Mouse (Mus musculus): ENCODE results near the gene Tbx20.

The Tbx20 gene

GRCm38 (mm10) chr9:24774160-24774969, at the start of gene Tbx20:
Gene Tbx20, minus strand, starts transcription at chr9:24774303.
- DNase-seq (ENCODE audit: low spot score) = no peak

- no peak for DNase-seq (ENCODE audit: low spot score)
Observed at GRCm38 (mm10) chr9:24818511-24818910, 44.4 kb upstream of the Tbx20 start.

DNA sequence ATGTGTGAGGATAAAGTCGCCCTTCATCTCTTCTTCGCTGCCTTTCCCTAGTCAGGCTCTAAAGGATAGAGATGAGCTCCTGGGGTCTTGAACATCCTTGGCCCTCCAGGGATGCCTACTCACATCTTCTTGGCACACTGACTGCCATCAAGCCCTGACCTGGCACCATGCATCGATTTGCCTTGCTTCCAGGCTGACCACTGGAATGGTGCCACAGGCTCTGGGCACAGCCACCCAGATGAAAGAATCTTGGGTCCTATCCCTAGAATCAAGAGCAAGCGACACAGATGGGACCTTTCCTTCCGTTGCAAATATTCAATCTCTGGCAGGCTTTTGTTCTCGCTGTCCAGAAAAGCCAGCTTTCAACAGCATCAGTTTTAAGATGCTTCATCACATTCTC, 38.4 kb upstream of the Tbx20 start:
- DNase-seq (ENCODE audit: low spot score) = no peak

DNA sequence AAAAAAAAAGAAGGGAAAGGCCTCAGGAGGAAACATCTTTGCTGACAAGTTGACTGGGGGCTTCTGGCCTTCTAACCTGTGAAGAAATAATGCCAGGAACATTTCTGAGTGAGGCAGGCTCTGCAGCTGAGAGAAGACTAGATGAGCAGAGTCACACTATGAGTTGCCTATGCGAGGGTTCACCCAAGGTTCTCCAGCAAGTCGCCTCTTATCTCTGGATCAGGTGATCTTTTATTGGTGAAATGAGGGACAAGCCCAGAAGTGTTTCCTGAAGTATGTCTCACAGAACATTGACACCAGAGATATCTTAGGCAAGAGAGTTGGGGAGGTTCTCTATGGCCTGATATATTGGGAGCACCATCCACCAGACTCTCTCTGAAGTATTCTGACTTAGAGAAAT, 18.0 kb upstream of the Tbx20 start:
- DNase-seq (ENCODE audit: low spot score) = no peak

GRCm38 (mm10) chr9:24789396-24789795, 15.3 kb upstream of the Tbx20 start:
- DNase-seq (ENCODE audit: low spot score) = no peak

DNA sequence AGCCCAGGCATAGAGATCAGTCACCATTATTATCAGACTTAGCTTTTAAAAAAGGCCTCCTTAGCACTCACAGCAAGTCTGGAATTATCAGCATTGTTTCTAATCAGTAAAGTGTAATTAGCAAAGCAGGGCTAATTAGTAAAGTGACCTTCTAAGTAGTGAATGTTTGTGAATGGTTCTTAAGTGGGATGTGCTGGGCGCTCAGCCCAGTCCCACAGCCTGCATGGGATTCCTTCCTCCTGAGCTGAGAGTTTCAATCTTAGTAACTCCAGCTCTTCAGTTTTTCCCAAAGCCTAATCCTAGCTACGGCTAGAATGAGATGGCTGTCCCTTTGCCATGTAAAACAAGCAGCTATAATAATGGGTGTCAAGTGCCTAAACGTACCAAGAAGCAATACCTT, 8.2 kb upstream of the Tbx20 start:
- DNase-seq (ENCODE audit: low spot score) = no peak

DNA sequence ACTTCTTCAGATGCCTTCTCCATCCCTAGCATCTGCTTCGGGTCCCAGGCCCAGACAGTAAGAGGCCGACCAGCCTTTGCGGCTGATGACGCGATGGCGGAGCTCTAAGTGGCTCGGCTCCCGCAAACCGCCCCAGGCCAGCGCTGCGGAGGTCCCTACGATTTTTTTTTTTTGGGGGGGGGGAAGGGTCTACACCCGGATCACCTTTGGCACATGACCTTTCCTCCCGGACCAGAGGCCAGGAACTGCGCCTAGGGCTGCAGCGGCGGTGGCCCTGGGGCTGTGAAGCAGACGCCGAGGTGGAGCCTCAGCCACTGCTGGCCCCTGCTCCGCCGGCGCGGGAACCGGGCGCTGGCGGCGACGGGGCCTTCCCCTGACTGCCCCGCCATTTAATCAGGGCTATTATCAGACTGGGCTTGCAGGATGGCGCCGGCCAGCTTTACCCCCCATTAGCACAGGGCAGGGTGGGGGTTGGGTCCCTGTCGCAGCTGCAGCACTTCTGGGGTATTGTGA, 6.9 kb upstream of the Tbx20 start:
- DNase-seq (ENCODE audit: low spot score) = no peak

DNA sequence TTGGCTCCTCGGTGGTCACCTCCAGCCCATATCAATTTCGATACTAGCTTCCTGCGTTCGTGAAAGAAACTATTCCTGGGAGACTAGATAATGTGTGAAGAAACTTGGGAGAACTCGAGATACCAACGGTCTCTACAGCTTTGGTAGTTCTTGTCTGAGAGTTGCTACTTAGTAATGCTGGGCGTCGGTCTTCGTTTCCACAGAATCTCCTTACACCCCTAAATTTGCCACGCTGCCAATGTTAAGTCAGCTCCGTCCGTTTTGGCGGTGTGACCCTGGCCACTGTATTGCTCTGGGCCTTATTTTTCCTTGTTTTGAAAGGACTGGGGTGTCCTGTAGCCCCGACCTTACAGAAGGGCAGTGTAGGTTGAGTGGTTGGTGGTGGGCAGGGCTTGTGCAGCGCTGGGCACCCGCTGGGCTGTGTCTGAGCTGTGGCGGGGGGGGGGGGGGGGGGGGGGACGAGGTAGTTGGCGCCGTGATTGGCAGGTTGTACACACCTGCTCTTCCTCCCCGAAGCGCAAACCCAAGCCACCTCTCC, 6.4 kb upstream of the Tbx20 start:
- no peak for DNase-seq (ENCODE audit: low spot score)

- DNase-seq (ENCODE audit: low spot score) = no peak
Observed at GRCm38 (mm10) chr9:24779975-24780374, 5.9 kb upstream of the Tbx20 start.

GRCm38 (mm10) chr9:24778571-24778970, 4.5 kb upstream of the Tbx20 start:
- DNase-seq (ENCODE audit: low spot score) = no peak

- no peak for DNase-seq (ENCODE audit: low spot score)
Observed at GRCm38 (mm10) chr9:24777961-24778360, 3.9 kb upstream of the Tbx20 start.

- no peak for DNase-seq (ENCODE audit: low spot score)
Observed at GRCm38 (mm10) chr9:24777176-24777895, 3.2 kb upstream of the Tbx20 start.

GRCm38 (mm10) chr9:24776487-24776886, 2.4 kb upstream of the Tbx20 start:
- no peak for DNase-seq (ENCODE audit: low spot score)

DNA sequence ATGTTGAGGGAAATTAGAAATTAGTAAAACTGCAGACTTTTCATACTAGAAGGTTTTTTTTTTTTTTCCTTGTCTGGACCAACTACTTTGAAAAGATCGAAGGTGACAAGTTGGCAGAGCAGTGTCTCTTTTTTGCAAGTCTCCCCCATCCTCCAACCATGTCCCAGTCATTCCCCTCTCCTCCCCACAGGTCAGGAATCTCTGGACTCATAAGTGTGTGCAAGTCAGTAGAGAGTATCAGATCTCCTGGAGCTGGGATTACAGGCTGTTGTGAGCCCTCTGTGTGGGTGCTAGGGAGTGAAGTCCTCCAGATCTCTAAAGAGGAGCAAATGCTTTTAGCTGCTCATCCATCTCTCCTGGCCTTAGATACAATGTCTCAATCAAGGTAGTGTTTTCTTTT, 1.5 kb upstream of the Tbx20 start:
- no peak for DNase-seq (ENCODE audit: low spot score)

DNA sequence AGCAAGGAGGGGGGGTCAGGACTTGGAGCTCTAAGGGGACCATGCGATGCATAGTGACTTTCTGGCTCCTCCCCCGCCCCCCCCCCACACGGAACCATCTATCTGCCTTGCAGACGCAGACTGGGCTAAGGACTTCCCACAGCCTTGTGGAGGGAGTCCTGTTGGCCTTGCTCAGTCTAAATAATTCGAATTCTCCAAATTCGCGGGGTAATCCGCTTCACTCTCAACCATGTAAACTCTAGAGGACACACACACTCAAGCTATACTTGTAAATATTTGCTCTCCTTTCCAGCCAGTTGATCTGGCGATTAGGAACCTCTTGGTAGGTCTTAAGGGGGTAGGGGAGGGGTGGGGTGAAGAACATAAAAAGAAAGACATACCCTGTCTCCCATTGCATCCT, 898 bp upstream of the Tbx20 start:
- DNase-seq (ENCODE audit: low spot score) = no peak

GRCm38 (mm10) chr9:24773669-24774068, 434 bp downstream of the Tbx20 start:
- no peak for DNase-seq (ENCODE audit: low spot score)

- no peak for DNase-seq (ENCODE audit: low spot score)
Observed at GRCm38 (mm10) chr9:24773171-24773570, 932 bp downstream of the Tbx20 start.

DNA sequence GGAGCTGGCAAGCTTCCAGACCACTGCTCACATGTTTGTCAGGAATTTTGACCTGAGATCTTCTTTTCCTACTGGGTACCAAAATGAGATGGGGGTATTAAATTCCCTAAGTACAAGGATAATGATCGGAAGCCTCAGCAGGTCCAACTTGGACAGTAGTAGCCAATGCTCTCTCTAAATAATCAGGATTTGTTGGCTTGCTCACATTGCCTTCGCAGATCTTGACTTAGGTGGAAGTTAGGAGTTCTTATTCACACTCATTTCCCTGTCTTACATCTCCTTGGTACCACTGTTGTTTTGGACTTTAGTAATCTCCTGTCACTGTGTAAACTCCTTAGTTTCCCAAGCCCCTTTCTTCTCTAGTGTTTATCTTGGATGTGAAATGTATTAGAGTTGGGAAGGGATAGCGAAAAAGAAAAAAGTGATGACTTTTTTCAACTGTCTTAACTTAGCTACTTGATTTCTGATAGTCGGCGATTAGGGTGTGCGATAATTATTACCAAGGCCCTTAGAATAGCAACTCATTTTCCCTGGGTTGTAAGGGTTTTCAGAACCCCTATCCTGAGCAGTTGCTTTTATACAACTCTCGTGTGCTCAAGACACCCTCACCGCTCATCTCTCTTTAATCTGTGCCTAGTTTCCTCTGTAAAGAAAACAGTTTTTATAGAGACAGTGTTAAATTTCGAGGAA, 1.5 kb downstream of the Tbx20 start:
- no peak for DNase-seq (ENCODE audit: low spot score)

- no peak for DNase-seq (ENCODE audit: low spot score)
Observed at GRCm38 (mm10) chr9:24771713-24772112, 2.4 kb downstream of the Tbx20 start.

DNA sequence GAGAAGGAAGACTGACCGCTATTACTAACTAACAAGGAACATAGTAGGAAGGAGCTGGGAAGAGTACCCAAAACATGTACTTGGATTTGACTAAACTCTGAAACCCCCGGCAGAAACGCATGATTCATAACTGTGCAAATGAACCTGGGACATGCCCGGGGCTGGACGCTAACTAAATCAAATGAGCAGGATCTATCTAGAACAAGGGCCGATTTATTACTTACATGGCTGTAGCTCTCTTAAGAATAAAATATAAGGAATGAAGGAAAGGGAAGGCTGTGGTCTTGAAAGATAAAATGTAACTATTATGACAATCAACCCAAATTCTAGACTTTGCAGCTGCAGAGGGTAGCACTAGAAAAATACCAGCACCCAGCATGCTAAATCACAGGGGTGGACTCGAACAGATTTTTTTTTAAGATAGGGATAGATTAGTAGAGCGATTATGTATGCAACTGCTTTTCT, 3.1 kb downstream of the Tbx20 start:
- DNase-seq (ENCODE audit: low spot score) = no peak

DNA sequence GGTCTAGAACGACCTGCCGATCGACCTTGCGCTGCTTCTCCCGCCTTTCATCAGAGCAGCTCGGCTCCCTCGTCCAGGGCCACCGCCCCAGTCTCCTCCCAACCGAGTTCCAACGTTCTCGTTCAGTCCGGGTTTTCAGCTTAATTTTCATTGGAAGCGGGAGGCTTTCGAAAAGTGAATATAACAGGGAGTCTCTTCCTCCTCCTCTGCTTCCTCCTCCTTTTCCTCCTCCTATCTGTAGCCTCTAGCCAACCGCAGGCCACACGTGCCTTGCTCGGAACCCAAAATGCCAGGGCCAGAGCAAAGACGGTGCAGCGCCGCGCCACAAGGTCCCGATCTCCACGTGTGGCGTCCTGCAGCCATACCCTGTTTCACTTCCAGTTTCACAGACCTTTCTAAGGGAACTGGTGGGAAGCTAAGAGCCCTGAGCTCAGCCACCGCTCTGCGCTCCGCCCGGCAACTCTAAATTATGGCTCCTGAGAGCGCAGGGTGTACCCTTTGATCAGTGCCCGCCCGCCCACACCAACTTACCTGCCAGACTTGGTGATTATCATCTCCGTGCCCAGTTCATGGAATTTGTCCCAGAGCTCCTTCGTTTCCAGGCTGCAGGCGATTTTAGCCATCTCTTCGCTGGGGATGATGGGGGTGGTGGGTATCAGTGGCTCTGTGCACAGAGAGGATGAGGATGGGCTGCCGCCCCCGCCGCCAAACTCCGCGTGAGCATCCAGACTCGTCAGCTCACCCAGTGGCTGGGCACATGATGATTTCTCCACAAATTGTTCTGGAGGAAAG, 3.8 kb downstream of the Tbx20 start:
- no peak for DNase-seq (ENCODE audit: low spot score)

DNA sequence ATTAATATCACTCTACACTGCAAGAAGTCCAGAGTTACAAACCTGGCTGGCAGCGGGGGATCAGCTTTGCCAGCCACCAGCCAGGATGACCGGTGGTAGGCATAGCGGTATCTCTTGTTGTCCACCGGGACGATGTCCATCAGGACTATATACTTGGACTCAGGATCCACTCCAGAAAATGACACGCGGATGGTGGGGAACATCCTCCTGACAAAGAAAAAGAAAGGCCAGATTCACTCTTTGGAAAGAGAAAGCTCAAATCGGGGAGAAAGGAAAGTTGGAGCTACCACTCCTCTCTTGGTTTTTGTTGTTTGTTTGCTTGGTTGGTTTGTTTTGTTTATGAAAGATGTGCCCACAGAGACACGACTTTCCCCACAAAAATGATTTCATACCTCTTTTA, 4.5 kb downstream of the Tbx20 start:
- DNase-seq (ENCODE audit: low spot score) = no peak
